Mouse (Mus musculus): Measurements from ENCODE around the gene Frrs1. TPM values are rescaled to one million over a fixed set of nuclear protein-coding genes. Genes with fewer than 3 reads are reported as not detected.

The Frrs1 gene
- polyA plus RNA-seq, 1 experiment from 2014 or later: 37.6 TPM

DNA sequence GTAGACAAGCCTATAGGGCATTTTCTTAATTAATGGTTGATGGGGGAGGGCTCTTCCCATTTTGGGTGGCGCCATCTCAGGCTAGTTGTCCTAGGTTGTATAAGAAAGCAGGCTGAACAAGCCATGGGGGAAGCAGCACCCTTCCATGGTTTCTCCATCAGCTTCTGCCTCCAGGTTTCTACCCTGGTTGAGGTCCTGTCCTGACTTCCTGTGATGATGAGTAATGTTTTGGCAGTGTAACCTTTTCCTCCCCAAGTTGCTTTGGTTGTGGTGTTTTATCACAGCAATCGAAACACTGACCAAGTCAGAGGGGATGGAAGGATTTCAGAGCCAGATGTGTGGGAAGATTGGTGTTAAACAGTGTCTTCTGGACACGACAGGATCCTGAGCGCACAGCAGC is 87.2 kb downstream of the Frrs1 start:
- Histone ChIP-seq H3K4me2 (no peak overlapping the region), H3K9me3 (replicated peaks) (no peaks in the 10 kb centered on the region), H3K27ac (no peak overlapping the region), H3K27me3 (no peaks in the 10 kb centered on the region), H3K9ac (no peak overlapping the region), H3K4me1 (replicated peaks) (no peaks in the 10 kb centered on the region), H3K36me3 (no peaks in the 10 kb centered on the region), H3K4me3 (replicated peaks) (no peak overlapping the region)
- DNase-seq (no peak), ATAC-seq (ENCODE audit: low read depth) (no peak)
- WGBS (ENCODE audit: insufficient replicate concordance): 51% methylated on average over 4 of the region's 4 CpGs

DNA sequence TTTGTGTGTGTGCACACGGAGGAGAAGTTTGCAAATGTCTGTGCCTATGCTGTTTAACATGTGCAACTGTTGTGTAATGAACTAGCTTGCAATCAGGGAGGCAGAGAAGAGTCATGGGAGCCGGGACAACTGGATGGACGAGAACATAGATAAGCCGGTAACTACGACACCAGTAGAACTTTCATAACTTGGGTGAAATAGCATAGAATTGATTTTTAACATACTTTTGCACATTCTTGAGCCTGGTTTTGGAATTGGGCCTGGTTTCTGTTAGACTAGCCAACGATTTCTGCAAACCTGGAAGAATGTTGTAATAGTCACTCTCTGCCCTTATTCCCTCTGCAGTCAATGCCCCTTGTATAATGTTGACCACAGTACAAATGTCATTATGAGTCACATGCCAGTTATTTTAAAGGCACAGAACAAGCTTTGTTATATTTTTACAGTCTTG is 91.4 kb downstream of the Frrs1 start:
- Histone ChIP-seq H3K36me3 (no peaks in the 10 kb centered on the region), H3K27ac (no peak overlapping the region), H3K4me2 (no peak overlapping the region), H3K4me3 (replicated peaks) (no peak overlapping the region), H3K4me1 (replicated peaks) (0 out of 2 replicates have a peak, but pooled peaks cover 3% of the 10 kb centered on the region), H3K27me3 (no peaks in the 10 kb centered on the region), H3K9ac (no peak overlapping the region), H3K9me3 (replicated peaks) (no peaks in the 10 kb centered on the region)
- ATAC-seq (ENCODE audit: low read depth): no peak
- no peak for DNase-seq
- WGBS (ENCODE audit: insufficient replicate concordance): 57% methylated on average over 6 of the region's 6 CpGs

DNA sequence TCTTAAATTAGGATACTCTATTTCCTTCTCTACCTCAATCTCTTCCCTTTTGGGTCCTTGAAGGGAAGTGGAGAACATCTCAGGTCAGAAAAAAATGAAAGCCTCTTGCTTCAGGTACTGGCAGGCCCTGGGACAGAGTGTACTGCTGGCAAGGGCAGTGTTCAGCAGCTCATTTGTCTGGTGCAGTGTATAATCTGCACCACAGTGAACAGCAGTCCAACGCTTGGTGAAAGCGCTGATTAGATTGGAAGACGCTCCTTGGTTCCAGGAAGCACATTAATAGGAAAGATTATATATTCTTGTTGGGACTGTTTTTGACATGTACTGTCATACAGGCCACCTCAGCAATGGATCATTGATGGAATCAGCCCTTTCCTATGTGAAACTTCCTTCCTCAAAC is 92.2 kb downstream of the Frrs1 start:
- Histone ChIP-seq H3K9ac (no peak overlapping the region), H3K27ac (no peak overlapping the region), H3K4me1 (replicated peaks) (0 out of 2 replicates have a peak, but pooled peaks cover 3% of the 10 kb centered on the region), H3K9me3 (replicated peaks) (no peaks in the 10 kb centered on the region), H3K4me3 (replicated peaks) (no peak overlapping the region), H3K36me3 (no peaks in the 10 kb centered on the region), H3K4me2 (no peak overlapping the region), H3K27me3 (no peaks in the 10 kb centered on the region)
- ATAC-seq (ENCODE audit: low read depth) (no peak), DNase-seq (no peak)
- WGBS (ENCODE audit: insufficient replicate concordance): 68% methylated on average over 3 of the region's 3 CpGs

DNA sequence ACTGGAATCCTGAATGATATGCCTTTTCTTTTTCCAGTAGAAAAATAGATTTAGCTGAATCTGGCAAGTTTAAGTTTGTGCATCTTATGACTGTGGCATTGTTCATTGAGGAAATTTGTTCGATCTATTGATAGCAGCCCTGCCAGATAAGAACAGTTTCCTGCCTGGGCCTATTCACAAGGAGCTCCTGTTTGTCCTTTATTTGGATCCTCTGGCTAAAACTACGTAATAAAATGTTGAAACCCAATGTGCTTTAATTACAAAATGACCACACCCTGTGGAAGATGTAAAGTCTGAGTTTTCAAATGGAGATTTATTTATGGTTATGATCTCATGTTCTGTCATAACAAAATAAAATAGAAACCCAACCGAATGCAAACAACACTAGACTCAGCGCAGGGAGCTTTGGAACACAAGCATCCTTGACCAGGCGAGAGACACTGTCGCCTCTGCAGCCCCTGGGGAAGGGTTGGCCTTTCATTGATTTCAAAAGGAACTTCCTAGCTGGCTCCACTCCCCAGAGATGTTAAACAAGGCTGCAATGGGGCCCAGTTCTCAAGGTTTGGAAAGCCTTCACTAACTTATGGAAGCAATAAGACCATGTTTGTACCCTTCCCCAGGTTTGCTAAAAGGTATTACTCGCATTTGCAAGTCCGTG is 93.1 kb downstream of the Frrs1 start:
- Histone ChIP-seq H3K9me3 (replicated peaks) (no peaks in the 10 kb centered on the region), H3K27me3 (no peaks in the 10 kb centered on the region), H3K9ac (no peak overlapping the region), H3K4me1 (replicated peaks) (0 out of 2 replicates have a peak, but pooled peaks cover 3% of the 10 kb centered on the region), H3K27ac (no peak overlapping the region), H3K4me2 (no peak overlapping the region), H3K4me3 (replicated peaks) (no peak overlapping the region), H3K36me3 (no peaks in the 10 kb centered on the region)
- no peak for DNase-seq
- 64% methylated on average over 8 of the region's 8 CpGs for WGBS (ENCODE audit: insufficient replicate concordance)
- no peak for ATAC-seq (ENCODE audit: low read depth)

DNA sequence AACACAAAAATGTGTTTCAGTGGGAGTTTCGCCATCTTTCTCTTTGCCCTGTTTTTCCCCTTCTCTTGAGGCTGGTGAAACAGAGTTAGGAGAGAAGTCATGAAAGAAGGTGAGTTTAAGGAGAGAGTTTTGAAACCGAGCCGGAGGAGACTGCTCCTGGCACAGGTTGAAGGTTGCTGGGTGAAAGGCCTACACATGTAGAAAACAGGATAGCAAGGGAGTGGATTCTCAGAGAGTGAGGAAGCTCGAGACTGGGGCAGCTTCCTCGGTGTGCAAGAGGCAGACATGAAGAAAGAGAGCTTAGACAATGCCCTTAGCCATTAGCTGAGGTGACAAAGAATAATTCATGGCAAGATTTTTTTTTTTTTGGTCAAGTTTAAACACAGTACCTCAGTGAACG is 94.1 kb downstream of the Frrs1 start:
- H3K9me3 ChIP-seq (replicated peaks): no peaks in the 10 kb centered on the region
- no peak for DNase-seq
- WGBS (ENCODE audit: insufficient replicate concordance): 56% methylated on average over 6 of the region's 6 CpGs
- no peak for ATAC-seq (ENCODE audit: low read depth)
- H3K4me2 ChIP-seq: no peak overlapping the region
- no peaks in the 10 kb centered on the region for H3K36me3 ChIP-seq
- no peak overlapping the region for H3K27ac ChIP-seq
- 0 out of 2 replicates have a peak, but pooled peaks cover 3% of the 10 kb centered on the region for H3K4me1 ChIP-seq (replicated peaks)
- no peak overlapping the region for H3K4me3 ChIP-seq (replicated peaks)
- no peak overlapping the region for H3K9ac ChIP-seq
- H3K27me3 ChIP-seq: no peaks in the 10 kb centered on the region

DNA sequence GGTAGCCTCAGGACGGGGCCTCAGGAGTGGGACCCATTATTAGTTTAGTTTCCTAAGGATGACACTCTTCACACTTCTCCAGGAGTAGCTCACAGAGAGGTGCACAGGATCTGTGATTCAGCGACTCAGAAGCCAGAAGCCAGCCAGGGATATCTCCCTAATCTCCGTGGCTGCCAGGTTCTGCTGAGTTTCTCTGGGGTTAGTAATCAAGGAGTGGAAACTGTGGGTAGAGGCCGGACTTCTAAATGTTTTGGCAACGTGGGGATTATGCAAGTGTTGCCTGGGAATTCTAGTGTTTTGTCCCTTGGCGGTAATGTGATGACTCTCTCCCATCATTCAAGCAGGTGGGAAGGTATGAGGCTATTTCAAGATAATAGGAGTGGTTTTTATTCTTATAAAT is 95.8 kb downstream of the Frrs1 start:
- DNase-seq: no peak
- no peak overlapping the region for H3K9ac ChIP-seq
- no peak overlapping the region for H3K4me3 ChIP-seq (replicated peaks)
- no peak overlapping the region for H3K4me2 ChIP-seq
- H3K27ac ChIP-seq: no peak overlapping the region
- 58% methylated on average over 6 of the region's 6 CpGs for WGBS (ENCODE audit: insufficient replicate concordance)
- no peak for ATAC-seq (ENCODE audit: low read depth)
- 0 out of 2 replicates have a peak, but pooled peaks cover 3% of the 10 kb centered on the region for H3K4me1 ChIP-seq (replicated peaks)
- no peaks in the 10 kb centered on the region for H3K9me3 ChIP-seq (replicated peaks)
- no peaks in the 10 kb centered on the region for H3K36me3 ChIP-seq
- no peaks in the 10 kb centered on the region for H3K27me3 ChIP-seq

Other genes with a start within 250 kb of the Frrs1 start
- gene Trmt13, start 244.9 kb upstream of the Frrs1 start, polyA plus RNA-seq (2015; fragmentation: Nextera tagmentation; extraction: Ambion mirVana): 9.5 and 11.8 TPM in 2 replicates
- 35.5 and 42.8 TPM in 2 replicates for gene Mfsd14a, start 196.8 kb upstream of the Frrs1 start, polyA plus RNA-seq (2015; fragmentation: Nextera tagmentation; extraction: Ambion mirVana)
- not detected in 2 replicates for gene Gm43191, start 178.2 kb upstream of the Frrs1 start, polyA plus RNA-seq (2015; fragmentation: Nextera tagmentation; extraction: Ambion mirVana)
- 7.9 and 10.3 TPM in 2 replicates for gene Slc35a3, start 146.6 kb upstream of the Frrs1 start, polyA plus RNA-seq (2015; fragmentation: Nextera tagmentation; extraction: Ambion mirVana)
- gene Agl, start 51.3 kb upstream of the Frrs1 start, polyA plus RNA-seq (2015; fragmentation: Nextera tagmentation; extraction: Ambion mirVana): 4.4 and 6.0 TPM in 2 replicates
- not detected in 2 replicates for gene 4930455H04Rik, start 108.8 kb downstream of the Frrs1 start, polyA plus RNA-seq (2015; fragmentation: Nextera tagmentation; extraction: Ambion mirVana)
- 3.2 and 5.6 TPM in 2 replicates for gene Palmd, start 109.5 kb downstream of the Frrs1 start, polyA plus RNA-seq (2015; fragmentation: Nextera tagmentation; extraction: Ambion mirVana)

Measured in liver, embryonic 13.5 days (tissue).